7 mouse cellular contexts compared by ENCODE assay signal in genomic region chr14:48709371-48710061, GRCm38 (mm10). TPM values are rescaled to one million over a fixed set of nuclear protein-coding genes. Genes with fewer than 3 reads are reported as not detected.
DNase-seq lines count a peak whose midpoint lies in the region; ATAC-seq and TF ChIP-seq lines count a peak whose summit lies in the region.

No protein-coding gene starts in this region.

- H3K9ac ChIP-seq in ES-Bruce4 (ENCODE audit: low read depth, poor library complexity, severe bottlenecking) = no peak overlapping the region
- no peak overlapping the region for H3K9ac ChIP-seq in intestine, embryonic 14.5 days (ENCODE audit: low read length)
- no peak overlapping the region for H3K9ac ChIP-seq in limb, embryonic 14.5 days (ENCODE audit: low read depth, low read length, severe bottlenecking)

- peak; percentile 88 for DNase-seq in R1 (ENCODE audit: low read depth, low spot score)
- DNase-seq in intestine, embryonic 14.5 days (ENCODE audit: low spot score) = peak; percentile 59
- DNase-seq in limb, embryonic 14.5 days (ENCODE audit: low spot score) = peak; percentile 32
- peak; percentile 46 for DNase-seq in retina, embryonic 14.5 days (ENCODE audit: low spot score)

- 2% methylated on average over 20 of the region's 20 CpGs for WGBS in intestine, embryonic 14.5 days
- WGBS in limb, embryonic 14.5 days = 1% methylated on average over 20 of the region's 20 CpGs

- H3K4me3 ChIP-seq in ES-Bruce4 (ENCODE audit: low read depth, low read length) = peak overlapping the region; percentile 29
- peak overlapping the region; percentile 13; the same call in 1 of the 2 replicates for H3K4me3 ChIP-seq in embryonic fibroblast, embryonic 13.5 days (ENCODE audit: insufficient read depth, low read length)
- no peak overlapping the region for H3K4me3 ChIP-seq in intestine, embryonic 14.5 days (ENCODE audit: low read depth, low read length)
- H3K4me3 ChIP-seq in limb, embryonic 14.5 days (replicated peaks; ENCODE audit: low read length) = peak overlapping the region; percentile 25

- peak overlapping the region; percentile 36 for H3K4me2 ChIP-seq in intestine, embryonic 14.5 days (ENCODE audit: low read length)
- H3K4me2 ChIP-seq in limb, embryonic 14.5 days (replicated peaks; ENCODE audit: low read depth, low read length, severe bottlenecking) = peak overlapping the region; percentile 59

- H3K27me3 ChIP-seq in ES-Bruce4 (ENCODE audit: control insufficient read depth, insufficient read depth, low read length, poor library complexity, severe bottlenecking) = peaks cover 4% of the 10 kb centered on the region
- peaks cover 48% of the 10 kb centered on the region for H3K27me3 ChIP-seq in intestine, embryonic 14.5 days (replicated peaks; ENCODE audit: control insufficient read depth, insufficient read depth, low read length)
- peaks cover 8% of the 10 kb centered on the region for H3K27me3 ChIP-seq in limb, embryonic 14.5 days (ENCODE audit: control insufficient read depth, insufficient read depth, low read length)

- H3K9me3 ChIP-seq in ES-Bruce4 (replicated peaks; ENCODE audit: control insufficient read depth, insufficient read depth, low read length, poor library complexity, severe bottlenecking) = no peaks in the 10 kb centered on the region
- H3K9me3 ChIP-seq in intestine, embryonic 14.5 days (ENCODE audit: control insufficient read depth, low read length) = no peaks in the 10 kb centered on the region
- H3K9me3 ChIP-seq in limb, embryonic 14.5 days (ENCODE audit: control insufficient read depth, low read length) = no peaks in the 10 kb centered on the region

- no peak for TF ChIP-seq CTCF in ES-Bruce4 (IDR thresholded peaks at IDR 0.05; ENCODE audit: low read depth, low read length)
- no peak for TF ChIP-seq CTCF in embryonic fibroblast, embryonic 13.5 days (IDR thresholded peaks at IDR 0.05; ENCODE audit: borderline replicate concordance, insufficient read depth, low read length)

- TF ChIP-seq EP300 in ES-Bruce4 (IDR thresholded peaks at IDR 0.05; ENCODE audit: insufficient read depth, low read depth, low read length) = peak; percentile 98

- no peak for TF ChIP-seq POLR2A in ES-Bruce4 (IDR thresholded peaks at IDR 0.05; ENCODE audit: insufficient read depth, low read length)
- no peak for TF ChIP-seq POLR2A in embryonic fibroblast, embryonic 13.5 days (IDR thresholded peaks at IDR 0.05; ENCODE audit: low read depth, low read length)
- no peak for TF ChIP-seq POLR2A in limb, embryonic 14.5 days (IDR thresholded peaks at IDR 0.05; ENCODE audit: borderline replicate concordance, extremely low read depth, insufficient read depth, insufficient read length)

- peak; percentile 50; the same call in 1 of the 2 replicates for ATAC-seq in intestine, embryonic 14.5 days (replicated peaks; ENCODE audit: low FRiP score, low TSS enrichment, low read depth)
- peak; percentile 37; the same call in 1 of the 2 replicates for ATAC-seq in limb, embryonic 14.5 days (ENCODE audit: low FRiP score, low read depth)
- no peak for ATAC-seq in megakaryocyte, adult 5-6 weeks (ENCODE audit: poor library complexity, severe bottlenecking)

- H3K4me1 ChIP-seq in ES-Bruce4 (ENCODE audit: control insufficient read depth, insufficient read depth, low read length) = peaks cover 3% of the 10 kb centered on the region
- H3K4me1 ChIP-seq in embryonic fibroblast, embryonic 13.5 days (ENCODE audit: control insufficient read depth, insufficient read depth, low read length) = no peaks in the 10 kb centered on the region
- H3K4me1 ChIP-seq in intestine, embryonic 14.5 days (replicated peaks; ENCODE audit: control insufficient read depth, insufficient read depth, low read length) = no peaks in the 10 kb centered on the region; the same call in 1 of the 2 replicates
- H3K4me1 ChIP-seq in limb, embryonic 14.5 days (ENCODE audit: control insufficient read depth, insufficient read depth, low read length) = peaks cover 9% of the 10 kb centered on the region; the same call in 1 of the 2 replicates

- H3K36me3 ChIP-seq in ES-Bruce4 (ENCODE audit: control insufficient read depth, insufficient read depth, low read length, poor library complexity, severe bottlenecking) = no peaks in the 10 kb centered on the region
- no peaks in the 10 kb centered on the region for H3K36me3 ChIP-seq in intestine, embryonic 14.5 days (ENCODE audit: control insufficient read depth, insufficient read depth, low read length)
- H3K36me3 ChIP-seq in limb, embryonic 14.5 days (ENCODE audit: control insufficient read depth, insufficient read depth, low read length) = no peaks in the 10 kb centered on the region

- H3K27ac ChIP-seq in ES-Bruce4 (ENCODE audit: insufficient read depth, low read length) = no peak overlapping the region
- no peak overlapping the region for H3K27ac ChIP-seq in embryonic fibroblast, embryonic 13.5 days (ENCODE audit: insufficient read depth, low read length)
- no peak overlapping the region for H3K27ac ChIP-seq in intestine, embryonic 14.5 days (ENCODE audit: low read depth)
- no peak overlapping the region for H3K27ac ChIP-seq in limb, embryonic 14.5 days (replicated peaks; ENCODE audit: low read depth, low read length)

RNA-seq across cellular contexts. Expression of gene Otx2, which starts 35.9 kb away (rescaled TPM):
- 45.0 and 51.6 TPM in 2 replicates for polyA plus RNA-seq in ES-Bruce4 (2011; ENCODE audit: insufficient read depth, insufficient read length, low read depth, missing spikeins)
- not detected in 2 replicates for polyA plus RNA-seq in embryonic fibroblast, embryonic 13.5 days (2011; ENCODE audit: insufficient read length, low read depth, missing spikeins)
- polyA plus RNA-seq in intestine, embryonic 14.5 days (2014; fragmentation: Nextera tagmentation; extraction: Ambion mirVana) = not detected in 2 replicates
- polyA plus RNA-seq in limb, embryonic 14.5 days (2012; rRNA removed) = 0.04 TPM in 2 replicates
- not detected in 2 replicates for polyA plus RNA-seq in limb, embryonic 14.5 days (2014; fragmentation: Nextera tagmentation; extraction: Ambion mirVana)
- not detected in 2 replicates for total RNA-seq in megakaryocyte, adult 5-6 weeks (2015)
- not detected in 2 replicates for total RNA-seq in megakaryocyte, adult 5-6 weeks (2017)

Comparison
In these comparisons a context has a peak if more than half of its experiments do, and no peak if none do; other contexts are left out.
1. DNase-seq: peak in every context shown above with its lines; median percentile 88 in R1; 59 in intestine, embryonic 14.5 days; 46 in retina, embryonic 14.5 days; 32 in limb, embryonic 14.5 days.
2. RNA of gene Otx2, which starts 35.9 kb away (polyA plus RNA-seq): 45.0 to 51.6 TPM in ES-Bruce4; 0.04 TPM in limb, embryonic 14.5 days, not detected in embryonic fibroblast, embryonic 13.5 days and not detected in intestine, embryonic 14.5 days; every median in the first group is over 10 times any median in the second.